Mouse (Mus musculus) right cerebral cortex, postnatal 14 days (tissue): ENCODE measurements around the gene Hectd4.
"Not testable (repeated sequence)": the region's sequence is repeated elsewhere in the genome, so short reads cannot be mapped to it uniquely, and the experiment has no call there.

Experiments
- DNase-seq: peaks from one replicate; pipeline ENCODE4 v3.0.0; 2022

The Hectd4 gene

GRCm38 (mm10) chr5:121292309-121293165 is 72.5 kb downstream of the Hectd4 start:
- DNase-seq: no peak

- no peak for DNase-seq
Measured at GRCm38 (mm10) chr5:121305009-121305408, 85.0 kb downstream of the Hectd4 start.

GRCm38 (mm10) chr5:121307620-121308019 is 87.6 kb downstream of the Hectd4 start:
- DNase-seq: no peak

GRCm38 (mm10) chr5:121311576-121311975 is 91.6 kb downstream of the Hectd4 start:
- no peak for DNase-seq

DNA sequence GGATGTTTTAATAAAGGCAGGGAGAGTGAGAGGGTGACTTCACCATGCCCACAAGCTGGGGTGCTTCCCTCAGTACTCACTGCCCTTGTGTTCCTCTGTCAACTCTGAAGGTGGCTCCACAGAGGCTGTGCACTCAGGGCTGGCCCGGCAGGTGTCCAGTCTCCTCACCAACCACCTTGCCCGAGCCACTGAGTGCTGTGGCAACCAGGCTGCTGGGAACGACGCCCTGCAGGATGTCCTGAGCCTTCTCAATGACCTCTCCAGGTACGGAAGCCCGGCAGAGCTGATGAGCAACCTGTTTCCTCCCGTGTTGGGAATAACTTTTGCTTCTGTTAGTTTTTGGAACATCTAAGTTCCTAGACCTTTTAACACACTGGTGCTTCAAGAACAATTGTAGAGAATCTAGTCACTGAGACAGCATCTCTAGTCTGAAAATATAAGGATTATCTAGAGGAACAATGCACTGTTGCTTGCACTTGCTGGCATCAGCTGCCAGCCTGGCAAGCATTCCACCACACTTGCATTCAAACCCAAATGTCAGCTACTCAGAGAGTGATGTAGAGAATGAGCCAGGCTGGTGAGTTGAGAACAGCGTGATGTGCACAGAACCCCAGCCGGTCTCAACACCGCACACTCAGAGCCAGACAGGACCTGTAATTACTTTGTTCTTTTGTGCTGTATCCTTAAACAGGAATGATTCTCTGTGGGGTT is 93.9 kb downstream of the Hectd4 start:
- no peak for DNase-seq

- DNase-seq: no peak
Measured at GRCm38 (mm10) chr5:121326079-121326805, 106.2 kb downstream of the Hectd4 start.

DNA sequence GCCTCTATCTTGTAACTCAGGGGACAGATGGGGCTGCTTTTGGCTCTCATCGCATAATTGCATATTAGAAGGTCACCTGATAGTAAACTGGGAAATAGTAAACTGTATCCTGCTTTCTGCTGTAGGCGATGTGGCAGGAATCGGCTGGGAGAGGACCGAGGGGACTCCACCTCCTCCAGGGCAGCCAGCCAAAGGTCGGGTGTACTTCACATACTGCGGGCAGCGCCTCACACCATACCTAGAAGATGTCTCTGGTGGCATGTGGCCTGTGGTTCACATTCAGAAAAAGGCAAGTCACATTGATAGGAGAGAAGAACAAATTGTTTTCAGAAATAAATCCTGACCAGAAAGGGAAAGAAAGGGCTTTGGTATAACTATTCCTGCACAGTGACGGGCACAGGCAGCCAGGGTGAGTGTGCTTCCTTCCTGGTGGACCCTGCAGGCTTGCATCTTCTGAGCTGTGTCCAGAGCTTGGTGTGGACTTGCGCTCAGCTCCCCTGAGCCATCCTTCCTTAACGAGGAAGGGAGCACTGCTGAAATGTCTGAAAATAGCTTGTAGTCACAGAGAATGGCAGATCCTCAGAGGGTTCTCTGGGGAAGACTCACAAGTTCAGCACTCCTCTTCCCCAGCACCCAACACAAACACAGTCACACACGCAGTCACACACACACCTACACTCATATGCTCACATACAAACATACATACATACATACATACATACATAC is 109.5 kb downstream of the Hectd4 start:
- DNase-seq: no peak

GRCm38 (mm10) chr5:121330154-121330816 is 110.3 kb downstream of the Hectd4 start:
- not testable (repeated sequence) for DNase-seq

DNA sequence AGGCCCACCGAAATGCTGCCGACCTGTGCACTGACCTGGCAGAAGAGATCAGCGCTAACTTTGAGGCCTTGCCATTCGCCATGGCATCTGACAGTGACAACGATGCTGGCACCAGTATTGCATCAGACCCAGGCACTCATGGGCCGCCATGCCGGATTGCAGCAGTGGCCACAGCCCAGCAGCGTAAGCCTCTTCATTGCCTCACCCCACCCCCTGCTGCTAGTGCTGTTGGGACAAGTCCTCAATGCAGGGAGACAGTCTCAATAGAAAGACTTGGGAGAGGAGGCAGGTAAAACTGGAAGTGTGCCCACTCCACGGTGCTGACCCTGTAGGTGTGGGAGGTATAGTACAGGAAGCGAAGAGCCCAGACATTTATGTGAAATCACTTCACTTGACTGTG is 111.7 kb downstream of the Hectd4 start:
- no peak for DNase-seq

DNA sequence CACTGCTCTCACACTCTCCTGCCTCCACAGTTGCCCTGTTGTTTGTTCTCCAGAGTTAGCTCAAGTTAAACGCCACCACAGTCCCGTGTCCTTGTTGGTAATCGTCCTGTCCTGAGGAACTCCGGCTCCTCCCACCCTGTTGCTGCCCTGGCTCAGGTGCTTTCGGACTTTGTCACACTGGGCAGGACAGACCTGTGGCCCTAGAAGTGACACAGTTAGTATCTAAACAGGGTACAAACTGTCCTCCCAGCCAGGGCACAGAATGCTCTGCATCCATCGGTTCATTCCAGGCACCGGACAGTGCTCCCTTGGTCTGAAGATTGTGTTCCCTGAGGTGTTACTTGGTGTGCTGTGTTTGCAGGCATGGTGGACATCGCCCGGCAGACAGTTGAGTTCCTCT is 114.0 kb downstream of the Hectd4 start:
- no peak for DNase-seq

GRCm38 (mm10) chr5:121334454-121334853 is 114.4 kb downstream of the Hectd4 start:
- no peak for DNase-seq

DNA sequence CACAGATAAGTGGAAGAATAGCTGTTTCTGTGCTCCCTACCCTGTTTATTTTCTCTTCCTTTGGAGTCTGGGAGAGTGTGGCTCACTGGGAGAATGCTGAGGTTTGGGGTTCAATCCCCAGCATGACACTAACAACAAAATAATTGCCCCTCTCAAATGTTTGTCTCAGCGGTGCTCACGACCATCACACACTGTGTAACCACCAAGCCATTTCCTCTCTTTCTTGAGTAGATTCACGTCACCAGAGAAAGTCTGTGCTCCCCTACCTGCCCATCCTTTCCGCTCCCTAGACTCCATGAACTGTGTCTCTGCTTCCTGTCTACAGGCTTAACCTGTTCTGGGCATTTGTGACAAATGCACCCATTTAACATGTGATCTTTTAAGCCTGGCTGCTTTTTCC is 115.4 kb downstream of the Hectd4 start:
- DNase-seq: no peak

DNA sequence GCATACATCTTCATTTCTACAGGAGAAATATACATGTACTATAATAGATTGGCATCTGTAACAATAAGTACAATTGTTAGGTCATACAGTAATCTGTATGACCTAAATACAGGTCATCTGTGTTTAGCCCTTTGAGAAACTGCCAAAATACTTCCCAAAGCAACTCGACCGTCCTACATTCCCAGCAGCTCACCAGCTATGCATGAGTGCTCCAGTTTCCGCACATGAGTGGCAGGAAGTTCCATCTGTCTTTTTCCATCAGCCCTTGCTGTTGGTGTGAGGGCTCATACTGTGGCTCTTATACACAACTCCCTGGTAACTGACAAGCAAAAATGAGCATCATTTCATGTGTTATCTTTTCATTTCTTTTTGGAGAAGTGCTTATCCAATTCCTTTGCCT is 116.0 kb downstream of the Hectd4 start:
- no peak for DNase-seq

- no peak for DNase-seq
Measured at GRCm38 (mm10) chr5:121336776-121337175, 116.8 kb downstream of the Hectd4 start.

DNA sequence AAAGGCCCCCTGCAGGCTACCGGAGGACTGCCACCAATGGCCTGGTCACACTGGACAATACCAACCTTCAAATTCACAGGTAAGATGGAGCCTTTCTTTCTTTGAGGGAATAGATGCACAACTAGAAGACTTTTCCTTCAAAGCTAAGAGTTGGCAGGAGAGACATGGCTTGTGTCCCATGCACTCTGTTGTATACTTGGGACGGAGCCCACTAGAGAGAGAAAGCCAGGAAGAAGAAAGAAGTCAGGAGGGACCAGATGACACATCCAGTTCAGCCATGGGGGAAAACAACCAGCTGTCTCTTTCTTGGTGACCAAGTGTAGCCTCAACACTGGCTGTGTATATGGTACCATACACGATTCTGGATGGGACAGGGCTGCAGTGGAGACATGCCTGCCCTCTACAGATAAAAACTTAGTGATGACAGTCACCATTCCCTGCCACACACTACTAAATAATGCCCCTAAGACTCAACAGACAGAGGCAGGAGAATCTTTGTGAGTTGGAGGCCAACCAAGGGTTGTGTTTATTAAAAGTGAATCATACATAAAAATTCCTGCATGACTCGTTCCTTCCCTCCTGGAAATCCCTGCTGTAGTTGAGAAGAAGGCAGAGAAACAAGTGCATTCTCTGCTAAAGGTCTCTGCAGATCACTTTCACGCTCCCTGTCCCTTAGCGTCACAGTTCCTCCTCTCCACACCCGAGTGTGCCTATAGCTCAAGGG is 119.7 kb downstream of the Hectd4 start:
- DNase-seq: no peak

DNA sequence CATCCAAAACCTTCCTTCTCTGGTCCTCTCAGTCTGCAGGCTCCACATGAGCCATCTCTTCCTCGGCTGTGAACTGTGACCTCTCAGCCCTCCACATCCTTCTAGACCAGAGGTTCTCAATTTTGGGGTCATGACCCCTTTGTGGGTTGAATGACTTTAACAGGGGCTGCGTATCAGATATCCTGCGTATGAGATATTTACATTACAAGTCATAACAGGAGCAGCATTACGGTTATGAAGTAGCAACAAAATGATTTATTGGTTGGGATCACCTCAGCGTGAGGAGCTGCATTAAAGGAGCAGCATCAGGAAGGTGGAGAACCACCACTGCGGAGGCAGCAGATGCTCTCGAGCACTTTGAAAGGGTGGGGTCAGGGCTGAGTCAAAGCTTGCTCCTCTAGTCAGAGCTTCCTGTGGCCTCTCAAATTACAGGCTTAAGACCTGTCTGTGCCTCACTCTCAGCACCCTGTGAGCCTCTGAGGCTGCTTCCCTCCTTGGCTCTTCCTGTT is 121.0 kb downstream of the Hectd4 start:
- no peak for DNase-seq

DNA sequence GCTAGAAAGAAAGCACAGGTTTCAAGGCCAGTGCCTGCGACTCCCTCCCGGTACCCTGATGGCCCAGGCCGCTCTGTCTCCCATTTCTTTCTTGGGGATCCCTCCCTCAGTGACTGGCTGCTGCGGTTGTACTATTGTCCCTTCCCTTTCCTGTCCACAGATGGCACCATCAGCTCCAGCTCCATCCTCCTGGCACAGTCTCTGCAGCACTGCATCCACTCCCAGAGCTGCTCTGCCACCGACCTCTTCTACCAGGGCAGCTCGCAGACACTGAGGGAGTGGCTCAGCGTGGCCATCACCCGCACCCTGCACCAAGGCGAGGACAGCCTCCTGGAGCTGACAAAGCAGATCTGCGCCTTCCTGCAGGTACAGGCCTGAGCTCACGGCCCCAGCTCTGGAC is 122.5 kb downstream of the Hectd4 start:
- DNase-seq: no peak

- no peak for DNase-seq
Measured at GRCm38 (mm10) chr5:121343997-121344396, 124.0 kb downstream of the Hectd4 start.

DNA sequence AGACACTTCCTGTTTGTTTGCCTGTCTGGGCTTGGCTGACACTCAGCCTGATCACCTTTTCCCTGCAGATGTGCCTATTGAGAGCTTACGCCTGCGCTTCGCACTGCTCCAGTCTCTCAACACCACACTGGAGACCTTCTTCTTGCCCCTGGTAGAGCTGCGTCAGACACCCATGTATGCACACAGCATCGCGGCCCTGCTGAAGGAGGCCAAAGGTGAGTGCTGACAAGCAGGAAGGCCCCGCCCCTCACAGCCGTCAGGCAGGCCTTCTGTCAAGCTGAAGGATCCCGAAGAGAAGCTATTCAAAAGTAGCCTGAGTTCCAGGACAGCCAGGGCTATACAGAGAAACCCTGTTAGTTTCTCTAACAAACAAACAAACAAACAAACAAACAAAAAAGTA is 139.2 kb downstream of the Hectd4 start:
- no peak for DNase-seq

DNA sequence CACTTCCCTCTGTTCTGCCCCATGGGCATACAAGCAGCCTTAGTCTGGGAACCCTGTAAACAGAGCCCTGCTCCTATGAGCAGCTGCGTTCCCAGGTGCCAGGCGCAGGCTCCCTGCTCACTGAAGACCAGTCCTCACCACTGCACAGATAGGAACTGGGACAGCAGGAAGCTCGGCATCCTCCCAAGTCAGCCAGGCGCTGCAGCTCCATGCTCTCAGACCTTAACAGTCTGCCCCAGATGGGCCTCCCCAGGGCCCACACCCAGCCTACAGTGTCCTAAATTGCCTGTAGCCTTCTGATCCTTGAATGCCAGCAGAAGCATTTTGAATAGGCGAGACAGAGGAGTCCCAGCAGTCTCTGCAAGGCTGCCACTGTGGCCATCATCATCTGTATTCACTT is 141.7 kb downstream of the Hectd4 start:
- no peak for DNase-seq

DNA sequence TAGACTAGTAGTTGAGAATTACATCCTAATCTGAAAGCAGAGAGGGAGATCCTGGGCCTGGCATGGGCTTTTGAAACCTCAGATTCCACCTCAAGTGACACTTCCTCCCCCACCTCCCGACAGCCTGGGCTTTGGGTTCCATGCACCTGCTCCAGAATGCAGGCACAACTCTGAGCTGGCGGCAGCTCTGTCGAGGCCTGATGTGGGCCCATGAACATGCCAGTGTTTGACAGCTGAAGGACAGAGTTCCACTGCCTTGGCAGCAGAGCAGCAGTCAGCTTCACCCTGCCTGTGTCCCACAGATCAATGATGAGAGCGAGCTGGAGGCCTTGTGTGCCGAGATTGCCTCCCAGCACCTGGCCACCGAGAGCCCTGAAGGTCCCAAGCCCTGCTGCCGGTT is 143.4 kb downstream of the Hectd4 start:
- DNase-seq: no peak
